Mouse (Mus musculus) CD4-positive helper T cell, adult 2 months (primary cell): ENCODE measurements at regions not wholly inside any gene's neighbourhood (a gene's known extent, or its start where the extent isn't known, plus 50 kb on each side); places are given as distances from the start of the nearest gene placed in this dataset.

ENCODE experiments used
- DNase-seq: peaks from one replicate; pipeline ENCODE4 v3.0.0-alpha.2; 2012; ENCODE audit warnings: low read depth, missing footprints, low spot score

DNA sequence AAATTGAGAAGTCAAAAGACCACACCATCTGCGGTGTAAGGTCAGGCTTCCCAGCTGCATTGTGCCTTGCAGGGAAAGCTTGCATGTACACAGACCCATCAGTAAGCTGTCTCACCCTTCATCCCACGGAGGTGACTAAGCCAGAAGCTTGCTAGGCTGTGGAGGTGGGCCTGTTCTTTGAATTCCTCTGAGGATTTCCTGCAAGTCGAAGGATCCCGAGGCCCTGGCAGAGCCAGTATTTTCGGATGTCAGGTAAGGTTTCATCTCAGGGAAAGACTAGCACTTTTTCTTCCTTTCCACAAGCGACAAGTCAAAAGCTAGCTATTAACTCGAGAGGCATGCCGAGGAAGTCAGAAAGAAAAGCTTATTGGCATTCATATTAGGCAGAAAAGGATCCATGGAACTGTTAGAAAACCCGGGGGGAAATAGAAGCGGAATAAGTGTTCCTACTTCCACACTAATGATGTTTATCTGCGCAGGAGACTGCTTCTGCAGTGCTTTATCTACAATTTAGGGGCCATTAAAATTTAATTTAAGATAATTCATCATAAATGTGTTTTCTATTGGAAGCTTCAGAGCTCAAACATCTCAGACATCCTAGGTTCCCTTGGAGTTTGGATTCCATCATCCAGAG, 148.3 kb upstream of the Atp2b1 start:
- no peak for DNase-seq

DNA sequence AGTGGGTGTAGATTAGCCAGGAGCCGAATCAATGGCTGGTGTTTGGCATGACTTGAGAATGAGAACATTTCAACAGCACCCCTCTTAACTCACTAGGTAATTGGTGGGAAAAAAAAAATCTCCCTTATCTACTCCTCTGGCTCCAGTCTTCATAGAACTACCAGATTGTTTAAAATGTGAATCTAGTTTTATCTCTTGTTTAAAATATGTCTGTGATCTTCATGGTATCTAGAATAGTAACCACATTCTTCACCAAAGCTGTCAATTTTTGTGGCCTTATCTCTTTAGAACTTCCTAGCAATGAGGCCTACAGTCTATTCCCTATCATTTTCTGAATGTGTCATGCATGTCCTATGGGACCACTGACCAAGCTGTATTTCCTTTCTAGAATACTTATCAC, 134.4 kb upstream of the Atp2b1 start:
- no peak for DNase-seq

DNA sequence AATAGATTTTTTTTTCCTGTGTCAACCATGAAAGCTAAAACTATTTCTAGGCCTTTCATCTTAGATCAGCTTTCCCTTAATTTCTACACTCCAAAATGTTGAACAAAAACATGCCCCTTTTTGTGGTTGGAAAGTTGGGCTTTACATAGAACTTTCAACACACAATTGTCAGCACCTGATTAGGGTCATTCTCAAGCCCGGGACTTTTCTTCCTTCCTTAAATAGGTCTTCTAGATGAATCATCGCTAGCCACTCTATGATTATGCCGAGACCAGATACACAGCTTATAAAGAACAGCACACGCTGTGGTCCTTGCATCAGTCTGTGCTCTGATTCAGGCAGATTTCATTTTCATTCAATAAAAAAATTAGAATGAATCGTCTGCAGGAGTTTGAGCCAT, 133.3 kb upstream of the Atp2b1 start:
- DNase-seq, result no peak

DNA sequence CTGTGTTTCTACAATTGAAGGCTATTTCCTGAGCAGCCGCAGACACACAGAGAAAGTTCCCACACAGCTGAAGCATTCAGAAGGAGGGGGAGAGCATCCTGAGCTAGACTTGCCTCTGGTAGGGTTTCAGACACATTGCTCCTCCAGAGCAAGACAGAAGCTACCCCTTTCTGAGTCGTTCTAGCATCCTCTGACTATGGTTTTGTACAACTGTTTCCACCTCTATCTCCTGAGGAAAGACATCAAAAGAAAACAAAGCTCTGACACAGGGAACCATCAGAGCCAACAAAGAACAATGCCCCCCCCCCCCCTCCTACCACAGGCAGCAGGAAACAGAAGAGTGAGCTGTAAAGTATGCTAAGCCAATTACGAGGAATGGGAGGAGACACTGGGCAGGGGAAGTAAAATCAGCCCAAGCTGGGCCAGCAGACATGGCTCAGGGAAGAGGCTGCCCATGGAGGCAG, 132.3 kb upstream of the Atp2b1 start:
- DNase-seq, result peak; percentile 66

DNA sequence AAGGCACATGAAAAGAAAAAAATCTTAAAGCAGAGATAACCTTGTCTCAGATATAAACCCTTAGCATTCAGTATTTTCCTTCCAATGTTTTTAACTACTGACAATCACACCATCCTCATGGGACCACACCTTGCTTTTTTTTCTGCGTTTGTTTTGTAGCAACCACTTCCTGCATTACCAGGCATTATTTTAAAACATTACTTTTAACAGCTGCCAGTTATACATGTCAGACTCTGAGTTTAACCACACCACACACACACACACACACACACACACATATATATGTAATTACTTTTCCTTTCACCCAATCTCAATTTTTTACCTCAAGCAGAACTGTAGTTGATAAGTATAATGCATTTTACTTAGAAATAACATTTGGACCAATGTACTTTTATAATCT, 128.8 kb upstream of the Atp2b1 start:
- peak; percentile 88 for DNase-seq

DNA sequence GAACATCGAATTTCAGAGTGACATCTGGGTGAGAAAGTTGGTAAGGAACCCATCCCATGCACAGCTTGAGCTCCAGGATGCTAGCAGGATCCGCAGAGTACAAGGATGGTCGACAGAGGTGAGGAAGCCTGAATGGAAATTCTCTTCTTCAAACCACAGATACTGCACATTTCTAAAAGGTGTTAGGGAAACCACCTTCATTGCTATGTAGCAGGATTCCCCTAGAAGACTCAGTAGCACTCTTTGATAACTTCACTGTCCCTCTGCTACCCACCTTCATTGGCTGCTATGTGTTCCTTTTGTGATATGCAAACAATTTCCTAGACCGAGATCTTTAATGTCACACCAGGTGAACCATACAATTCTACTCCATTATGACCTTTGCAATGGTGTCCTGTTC, 128.1 kb upstream of the Atp2b1 start:
- DNase-seq, result peak; percentile 48

DNA sequence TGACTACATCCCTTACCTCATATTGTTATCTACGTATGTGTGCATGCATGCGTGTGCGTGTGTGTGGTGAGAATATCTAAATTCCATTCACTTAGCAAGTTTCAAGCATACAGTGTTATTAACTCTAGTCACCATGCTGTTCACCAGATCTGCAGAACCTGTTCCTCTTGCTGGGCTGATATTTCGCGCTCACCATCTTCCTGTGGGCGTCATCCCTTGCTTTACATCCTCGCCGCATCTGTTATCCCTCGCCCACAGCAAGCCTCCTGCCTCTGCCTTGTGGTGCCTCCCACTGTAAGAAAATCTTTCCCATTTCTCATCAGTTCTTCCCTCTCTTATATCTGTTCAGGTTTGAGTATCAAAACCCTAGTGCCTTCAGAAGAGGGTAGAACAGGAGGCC, 124.4 kb upstream of the Atp2b1 start:
- no peak for DNase-seq

DNA sequence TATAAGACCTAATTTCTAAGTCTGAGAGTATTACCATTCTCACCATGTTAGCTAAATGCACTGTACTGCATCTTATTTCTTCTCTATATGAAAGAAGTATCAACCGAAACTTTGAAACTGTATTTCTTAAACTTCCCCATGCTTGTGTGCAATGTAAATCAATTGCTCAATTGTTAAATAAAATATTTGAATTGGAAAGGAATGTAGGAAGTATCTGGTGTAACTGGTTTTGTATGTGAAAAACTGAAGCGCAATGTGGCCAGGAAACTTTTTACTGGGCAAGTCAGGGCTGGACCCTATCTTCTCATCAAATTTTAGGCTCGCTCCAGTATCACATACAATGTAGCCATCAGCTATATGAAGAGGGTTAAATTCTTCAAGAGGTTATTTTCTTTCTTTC, 123.8 kb upstream of the Atp2b1 start:
- no peak for DNase-seq

DNA sequence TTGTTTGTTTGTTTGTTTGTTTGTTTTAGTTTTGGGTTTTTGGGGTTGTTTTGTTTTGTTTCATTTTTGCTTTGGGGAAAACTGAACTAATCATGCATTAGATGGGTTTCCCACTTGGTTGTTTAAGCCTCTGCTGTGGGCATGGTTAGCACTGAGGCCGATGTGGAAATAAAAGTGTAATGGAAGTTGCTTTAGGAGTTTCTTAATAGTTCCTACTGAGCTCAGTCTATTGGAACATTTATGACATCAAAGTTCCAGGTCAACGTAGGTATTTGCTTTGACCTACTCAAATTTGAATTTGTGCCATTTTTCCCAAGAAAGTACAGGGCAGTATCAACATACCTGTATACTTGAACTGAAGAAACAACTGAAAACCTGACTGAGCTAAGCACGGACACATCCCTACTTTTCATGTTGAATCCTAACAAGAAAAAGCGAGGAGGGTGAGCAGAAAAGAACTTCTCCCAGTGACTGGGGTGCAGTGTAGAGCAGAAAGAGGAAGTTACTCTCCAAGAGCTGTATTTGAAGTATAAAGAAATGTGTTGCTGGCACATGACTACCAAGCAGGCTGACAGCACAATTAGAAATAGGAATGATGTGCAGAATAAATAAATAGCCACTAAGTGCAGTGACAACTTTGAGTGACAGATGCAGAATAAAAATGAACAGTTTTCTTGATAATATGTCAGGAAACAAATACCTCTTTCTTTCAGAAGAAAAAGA, 122.0 kb upstream of the Atp2b1 start:
- no peak for DNase-seq

DNA sequence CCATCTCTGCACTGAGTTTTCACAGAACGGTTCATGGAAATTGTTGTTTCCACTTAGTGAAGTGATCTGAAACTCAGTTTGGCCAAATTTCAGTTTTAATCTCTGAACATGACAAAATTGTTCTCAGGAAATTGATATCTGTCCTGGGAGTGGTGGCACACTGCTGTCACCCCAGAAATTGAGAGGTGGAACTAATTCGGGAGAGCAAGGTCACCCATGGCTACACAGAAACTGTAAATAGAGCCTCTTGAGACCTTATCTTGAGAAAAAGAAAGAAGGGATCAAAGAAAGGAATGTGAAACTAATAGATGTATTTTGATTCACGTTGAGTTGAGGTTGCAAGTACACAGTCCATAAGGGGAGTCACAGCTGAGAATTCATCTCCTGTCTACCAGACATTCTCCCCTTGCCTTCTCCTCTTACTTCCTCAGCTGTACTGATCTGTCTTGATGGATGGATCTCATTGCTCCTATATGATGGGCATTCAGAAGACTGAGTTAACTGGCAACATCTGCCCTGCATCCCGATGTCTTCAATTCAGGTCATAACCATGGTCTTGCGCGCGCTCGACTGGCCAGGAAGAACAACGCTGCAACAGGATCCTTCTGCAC, 120.2 kb upstream of the Atp2b1 start:
- DNase-seq, result no peak

DNA sequence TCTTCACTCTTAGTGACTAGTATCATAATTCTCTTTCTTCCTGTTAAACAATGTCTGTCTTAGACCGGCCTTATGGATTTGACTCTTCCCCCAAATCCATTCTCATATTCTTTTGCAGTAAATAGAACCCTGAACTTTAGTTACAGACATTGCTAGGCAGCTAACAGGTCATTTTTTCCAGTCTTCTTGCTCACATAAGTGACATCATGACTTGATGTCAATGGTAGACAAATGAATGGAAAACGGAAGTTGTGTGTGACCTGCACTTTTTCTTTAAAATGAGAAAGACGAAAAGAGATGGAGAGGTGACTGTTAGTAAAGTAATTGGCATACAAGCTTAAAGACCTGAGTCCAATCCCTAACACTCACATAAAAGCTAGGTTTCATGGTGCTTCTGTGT, 118.2 kb upstream of the Atp2b1 start:
- DNase-seq, result peak; percentile 11

DNA sequence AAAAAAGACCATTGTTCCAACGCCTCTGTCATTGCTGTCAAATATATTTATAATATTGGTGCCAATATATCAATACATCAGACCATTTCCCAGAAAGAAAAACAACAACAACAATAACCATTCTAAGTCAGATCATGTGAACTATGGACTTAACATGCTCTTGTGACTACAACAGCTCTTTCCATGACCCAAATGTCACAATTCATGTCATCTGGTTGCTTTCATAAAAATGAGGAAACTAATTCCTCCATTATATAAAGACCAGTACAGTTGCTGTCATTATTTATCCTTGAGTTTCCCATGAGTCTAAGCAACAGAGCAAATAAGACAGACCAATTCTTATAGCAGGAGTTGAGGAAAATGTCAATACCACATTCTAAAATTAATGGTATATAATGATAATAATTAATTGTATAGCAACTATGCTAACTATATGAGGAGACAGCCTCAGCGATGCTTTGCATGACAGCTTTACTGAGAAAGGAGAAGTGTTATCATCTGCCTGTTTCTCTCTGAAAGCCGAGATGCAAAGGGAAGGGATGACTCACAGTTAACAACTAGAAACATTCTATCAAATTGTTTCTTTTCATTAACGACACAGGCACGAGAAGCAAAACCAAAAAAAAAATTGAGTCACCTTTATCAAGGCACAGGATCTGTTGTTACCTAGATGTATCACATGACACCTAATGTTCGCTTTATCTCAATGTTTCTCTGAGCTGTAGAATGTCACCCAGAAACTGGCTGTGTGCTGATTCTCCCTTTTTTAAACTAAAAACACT, 115.4 kb upstream of the Atp2b1 start:
- peak; percentile 32 for DNase-seq

DNA sequence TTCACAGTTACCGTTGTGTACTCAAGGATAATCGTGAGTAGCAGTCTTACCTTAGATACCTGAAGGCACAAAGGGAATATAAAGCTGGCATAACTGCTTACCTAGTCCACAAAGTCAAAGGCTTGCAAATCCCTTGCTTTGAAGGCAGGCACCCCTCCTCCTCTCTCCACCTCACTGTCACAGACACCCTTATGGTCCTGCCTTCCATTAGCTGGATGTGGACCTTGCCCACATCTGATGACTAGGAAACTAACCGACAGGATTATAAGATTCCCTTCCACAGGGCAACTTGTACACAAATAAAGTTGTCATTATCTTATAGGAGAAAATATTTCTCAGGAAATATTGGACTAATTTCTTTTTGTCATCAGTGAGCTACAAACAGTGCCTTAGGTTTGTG, 114.4 kb upstream of the Atp2b1 start:
- DNase-seq, result no peak

DNA sequence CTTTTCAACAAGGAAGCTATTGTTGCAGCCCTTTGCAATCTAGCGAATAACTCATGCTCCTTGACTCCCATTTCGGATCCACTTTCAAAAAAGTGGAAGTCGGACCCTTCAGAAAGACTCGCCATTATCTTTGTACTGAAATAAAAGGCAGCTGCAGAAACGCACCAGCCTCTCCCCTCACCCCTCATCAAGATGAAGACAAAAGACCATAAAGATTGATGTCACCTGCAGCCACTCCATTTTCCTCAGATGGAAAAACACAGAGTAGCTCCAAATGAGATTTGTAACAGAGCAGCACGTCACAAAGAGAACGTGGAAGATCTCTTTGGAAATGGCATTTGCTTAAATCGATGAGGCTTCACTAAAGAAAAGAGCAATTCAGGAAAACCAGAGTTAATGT, 113.3 kb upstream of the Atp2b1 start:
- no peak for DNase-seq

DNA sequence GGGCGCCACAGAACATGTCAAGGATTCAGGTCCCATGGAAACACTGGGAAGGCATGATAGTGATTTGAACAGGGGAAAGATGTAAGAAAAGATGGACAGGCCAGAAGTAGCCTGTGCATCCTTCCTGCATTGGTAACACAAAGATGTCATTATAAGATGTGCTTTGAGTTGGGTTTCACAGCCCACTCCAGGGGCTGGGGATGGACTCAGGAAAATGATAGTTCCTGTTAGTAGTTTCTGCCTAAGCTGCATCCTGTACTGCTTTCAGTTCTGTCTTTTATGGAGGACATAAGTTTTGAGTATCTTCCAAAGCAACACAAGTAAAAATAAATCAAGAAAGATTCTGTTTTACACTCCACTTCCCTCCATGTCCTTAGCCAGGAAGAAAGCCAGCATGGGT, 109.2 kb upstream of the Atp2b1 start:
- no peak for DNase-seq

DNA sequence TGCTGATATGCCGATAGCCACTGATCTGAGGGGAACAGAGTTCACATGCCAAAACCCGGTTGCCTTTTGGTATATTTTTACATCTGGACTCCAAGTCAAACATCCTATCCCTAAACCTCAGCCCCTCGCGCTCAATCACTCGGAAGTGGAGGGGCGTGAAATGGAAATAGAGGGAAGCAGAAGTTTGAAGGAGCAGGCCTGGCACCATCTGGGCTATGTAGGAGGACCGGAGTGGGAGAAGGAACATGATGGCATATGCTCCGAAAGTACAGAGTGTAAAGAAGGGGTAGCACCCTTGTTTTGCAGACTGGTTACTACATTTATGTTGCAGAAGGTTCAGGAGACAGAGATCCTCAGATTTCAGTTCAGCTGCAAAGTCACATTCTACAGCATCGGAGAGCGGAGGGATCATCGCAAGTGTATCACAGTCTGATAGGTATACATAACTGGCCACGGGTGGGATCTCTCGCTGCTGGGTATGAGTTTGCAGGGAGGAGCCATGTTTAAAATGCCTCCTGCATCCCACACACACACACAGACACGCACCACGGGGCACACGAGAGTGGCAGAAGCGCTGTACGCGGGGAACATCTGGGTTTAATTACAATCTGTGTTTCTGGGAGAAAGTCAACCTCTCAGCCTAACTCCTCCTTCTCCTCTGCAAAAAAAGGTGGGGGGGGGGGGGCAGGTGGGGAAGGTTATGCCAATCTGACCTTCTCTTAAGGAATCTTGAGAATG, 107.2 kb upstream of the Atp2b1 start:
- DNase-seq, result no peak

DNA sequence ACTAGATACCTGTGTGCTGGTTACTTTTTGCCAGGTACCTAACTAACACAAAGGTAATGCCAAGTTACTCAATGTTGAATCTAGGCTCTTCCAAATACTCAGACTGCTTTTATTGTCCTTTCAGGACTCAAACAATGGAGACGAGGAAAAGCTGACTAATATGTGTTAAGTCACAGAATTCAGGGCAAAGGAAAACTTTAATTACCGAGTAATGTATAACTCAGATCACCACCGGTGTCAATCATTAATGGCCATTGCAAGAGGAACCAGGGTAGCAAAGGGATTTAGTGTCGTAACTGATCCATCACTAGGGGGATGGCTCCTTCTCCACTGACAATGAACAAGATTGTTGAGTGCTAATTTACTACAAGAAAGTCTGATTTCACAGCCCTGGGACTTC, 105.6 kb upstream of the Atp2b1 start:
- DNase-seq, result no peak

DNA sequence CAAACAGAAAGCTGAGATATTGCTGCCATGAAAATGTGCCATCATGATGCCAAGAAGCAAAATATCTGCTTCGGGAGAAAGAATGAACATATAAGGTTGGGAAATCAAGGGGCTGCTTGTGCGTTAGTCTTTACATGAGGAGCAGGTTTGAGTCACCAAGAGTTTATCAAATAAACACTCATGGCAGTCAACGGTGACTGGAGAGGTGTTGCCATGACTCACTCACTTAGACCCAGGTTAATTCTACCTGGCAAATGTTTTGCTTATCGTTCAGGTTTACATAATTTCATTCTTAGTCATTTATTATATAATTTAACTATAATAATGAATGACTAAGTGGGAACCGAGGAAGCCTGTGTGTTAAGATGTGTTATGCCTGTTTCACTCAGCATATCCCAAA, 85.2 kb upstream of the Atp2b1 start:
- DNase-seq, result no peak

DNA sequence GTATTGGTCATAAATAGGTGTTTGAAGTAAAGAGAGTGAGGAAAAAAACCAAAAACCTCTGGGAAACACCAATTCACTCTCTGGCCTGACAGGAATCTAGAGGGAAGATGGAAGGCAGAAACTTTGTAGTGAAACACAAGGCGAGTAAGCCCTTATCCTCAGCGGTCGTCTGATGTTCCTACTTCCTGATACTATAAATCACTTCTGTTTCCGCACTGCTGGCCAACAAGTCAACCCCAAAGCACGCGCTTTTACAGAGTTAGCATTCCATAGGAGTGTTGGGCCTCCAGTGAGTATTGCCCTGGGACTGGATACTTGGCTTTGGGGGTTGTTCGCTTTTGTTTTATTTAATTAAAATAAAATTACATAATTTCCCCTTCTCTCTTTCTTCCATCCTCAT, 82.7 kb upstream of the Atp2b1 start:
- DNase-seq, result no peak

DNA sequence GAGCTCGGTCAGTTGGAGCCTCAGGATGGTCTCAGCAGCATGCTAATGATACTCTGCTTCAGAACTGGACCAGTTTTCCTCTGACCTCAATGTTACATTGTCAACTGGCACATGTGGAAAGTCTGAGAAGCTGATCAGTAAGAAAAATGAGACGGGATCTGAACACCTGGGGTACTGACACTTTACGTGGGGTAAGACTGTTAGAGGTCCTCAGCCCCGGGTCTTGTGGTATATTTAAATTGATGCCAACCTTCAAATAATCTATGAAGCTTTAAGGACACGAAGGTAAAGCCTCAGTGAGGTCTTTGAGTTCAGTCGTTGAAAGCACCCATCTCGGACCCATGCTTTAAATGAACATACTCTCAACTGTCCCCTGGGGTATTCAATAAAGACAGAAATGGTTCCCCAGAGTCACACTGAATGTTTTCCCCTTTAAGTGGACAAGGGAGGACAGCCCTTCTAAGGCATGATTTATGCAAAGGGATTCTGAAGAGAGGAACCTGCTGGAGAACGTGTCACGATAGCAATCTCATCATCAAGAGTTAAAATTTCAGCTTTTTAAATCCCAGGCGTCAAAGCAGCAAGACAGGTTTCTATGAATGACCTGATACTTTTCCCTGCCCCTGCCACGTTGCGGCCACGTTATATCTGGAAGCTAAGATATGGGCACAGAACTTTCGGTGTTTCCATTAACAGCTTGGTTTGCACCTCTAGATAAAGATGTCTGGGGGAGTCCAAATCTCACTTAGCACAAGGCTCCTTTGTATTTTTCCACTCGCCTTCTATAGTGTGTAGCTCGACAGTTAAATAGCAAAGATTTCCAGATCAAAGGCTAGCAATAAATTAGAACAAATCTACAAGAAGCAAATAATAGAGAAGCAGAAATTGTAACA, 76.7 kb upstream of the Atp2b1 start:
- DNase-seq, result no peak
